Comparison of ENCODE assay signal across 22 mouse cellular contexts in genomic region chr17:84656653-84657421, GRCm38 (mm10). TPM values are rescaled to one million over a fixed set of nuclear protein-coding genes. Genes with fewer than 3 reads are reported as not detected.
DNase-seq lines count a peak whose midpoint lies in the region; ATAC-seq and TF ChIP-seq lines count a peak whose summit lies in the region.
"Had no signal": no experiment of that assay in that cellular context is flagged by ENCODE, and none has a peak within 500 bp of the region (broad histone marks: within the 10 kb centered on the region; RNA-seq: fewer than 3 reads in every experiment).

No protein-coding gene starts in this region.

- H3K9ac ChIP-seq in kidney, embryonic 16.5 days (replicated peaks; ENCODE audit: low read length), result no peak overlapping the region
- H3K9ac ChIP-seq in hindbrain, embryonic 12.5 days, result no peak overlapping the region
- no peak overlapping the region for H3K9ac ChIP-seq in midbrain, postnatal 0 days (replicated peaks; ENCODE audit: low read length, poor library complexity, severe bottlenecking)
- H3K9ac ChIP-seq: limb, embryonic 15.5 days had no signal

- no peak overlapping the region for H3K4me3 ChIP-seq in kidney, embryonic 16.5 days (ENCODE audit: low read length)
- no peak overlapping the region for H3K4me3 ChIP-seq in embryonic facial prominence, embryonic 10.5 days
- no peak overlapping the region for H3K4me3 ChIP-seq in hindbrain, embryonic 12.5 days
- H3K4me3 ChIP-seq in midbrain, postnatal 0 days (ENCODE audit: low read depth, low read length), result no peak overlapping the region
- H3K4me3 ChIP-seq: layer of hippocampus, adult 2 months; limb, embryonic 15.5 days had no signal

- H3K4me2 ChIP-seq in kidney, embryonic 16.5 days (replicated peaks; ENCODE audit: low read depth, low read length), result no peak overlapping the region
- H3K4me2 ChIP-seq in hindbrain, embryonic 12.5 days (replicated peaks), result no peak overlapping the region
- no peak overlapping the region for H3K4me2 ChIP-seq in midbrain, postnatal 0 days (ENCODE audit: low read depth, low read length, poor library complexity, severe bottlenecking)
- H3K4me2 ChIP-seq: limb, embryonic 15.5 days had no signal

- no peak overlapping the region for H3K27ac ChIP-seq in kidney, embryonic 16.5 days (ENCODE audit: low read length)
- H3K27ac ChIP-seq in embryonic facial prominence, embryonic 10.5 days (replicated peaks), result peak overlapping the region; percentile 59; the same call in 1 of the 2 replicates
- peak overlapping the region; percentile 70 for H3K27ac ChIP-seq in hindbrain, embryonic 12.5 days
- peak overlapping the region; percentile 64 for H3K27ac ChIP-seq in midbrain, postnatal 0 days (ENCODE audit: low read depth, low read length)
- H3K27ac ChIP-seq: layer of hippocampus, adult 2 months had no signal

- DNase-seq in kidney, adult 18-20 months, result no peak
- DNase-seq in embryonic facial prominence, embryonic 10.5 days (ENCODE audit: low spot score), result no peak
- DNase-seq in midbrain, postnatal 0 days (ENCODE audit: low spot score), result peak; percentile 73
- DNase-seq in cerebellum, postnatal 36 days, result no peak
- DNase-seq: adrenal gland, postnatal 36 days; cerebellum, adult 11 months; heart, postnatal 10 days; lung, adult 18-20 months; right cerebral cortex, postnatal 25 days had no signal

- H3K9me3 ChIP-seq in kidney, embryonic 16.5 days (ENCODE audit: low read length), result no peaks in the 10 kb centered on the region
- no peaks in the 10 kb centered on the region for H3K9me3 ChIP-seq in embryonic facial prominence, embryonic 10.5 days
- no peaks in the 10 kb centered on the region for H3K9me3 ChIP-seq in hindbrain, embryonic 12.5 days (replicated peaks)
- no peaks in the 10 kb centered on the region for H3K9me3 ChIP-seq in midbrain, postnatal 0 days (ENCODE audit: low read length)
- H3K9me3 ChIP-seq: G1E; limb, embryonic 15.5 days had no signal

- 26% methylated on average over 18 of the region's 19 CpGs for WGBS in kidney, embryonic 16.5 days
- WGBS in embryonic facial prominence, embryonic 10.5 days, result 82% methylated on average over 19 of the region's 19 CpGs
- 46% methylated on average over 19 of the region's 19 CpGs for WGBS in hindbrain, embryonic 12.5 days
- 37% methylated on average over 19 of the region's 19 CpGs for WGBS in midbrain, postnatal 0 days

- peak; percentile 41; the same call in 1 of the 2 replicates for ATAC-seq in kidney, embryonic 16.5 days (ENCODE audit: low FRiP score, low TSS enrichment)
- peak; percentile 64 for ATAC-seq in hindbrain, embryonic 12.5 days (ENCODE audit: low FRiP score)
- ATAC-seq in midbrain, postnatal 0 days (ENCODE audit: low FRiP score), result peak; percentile 68
- ATAC-seq in erythroblast, adult 5-6 weeks (replicated peaks; ENCODE audit: low FRiP score, poor library complexity, severe bottlenecking), result no peak
- no peak for ATAC-seq in erythroid progenitor cell, adult 5-6 weeks (replicated peaks; ENCODE audit: low FRiP score, poor library complexity, severe bottlenecking)
- ATAC-seq: intestine, postnatal 0 days had no signal

- peaks cover 20% of the 10 kb centered on the region; the same call in 1 of the 2 replicates for H3K4me1 ChIP-seq in kidney, embryonic 16.5 days (ENCODE audit: insufficient read depth, low read length)
- H3K4me1 ChIP-seq in embryonic facial prominence, embryonic 10.5 days, result peaks cover 39% of the 10 kb centered on the region
- H3K4me1 ChIP-seq in hindbrain, embryonic 12.5 days, result peaks cover 32% of the 10 kb centered on the region
- H3K4me1 ChIP-seq in midbrain, postnatal 0 days (ENCODE audit: insufficient read depth, low read length), result peaks cover 5% of the 10 kb centered on the region; the same call in 1 of the 2 replicates

- no peak for TF ChIP-seq CTCF in midbrain, postnatal 0 days (IDR thresholded peaks at IDR 0.05)

- H3K36me3 ChIP-seq in kidney, embryonic 16.5 days (ENCODE audit: insufficient read depth, low read length), result no peaks in the 10 kb centered on the region; the same call in none of the 2 replicates
- 0 out of 2 replicates have a peak, but pooled peaks cover 3% of the 10 kb centered on the region for H3K36me3 ChIP-seq in embryonic facial prominence, embryonic 10.5 days (replicated peaks)
- no peaks in the 10 kb centered on the region for H3K36me3 ChIP-seq in hindbrain, embryonic 12.5 days
- no peaks in the 10 kb centered on the region; the same call in 1 of the 2 replicates for H3K36me3 ChIP-seq in midbrain, postnatal 0 days (ENCODE audit: insufficient read depth, low read length)
- H3K36me3 ChIP-seq: G1E had no signal

- no peaks in the 10 kb centered on the region for H3K27me3 ChIP-seq in kidney, embryonic 16.5 days (ENCODE audit: insufficient read depth, low read length)
- H3K27me3 ChIP-seq in embryonic facial prominence, embryonic 10.5 days (replicated peaks; ENCODE audit: low read depth, poor library complexity, severe bottlenecking), result no peaks in the 10 kb centered on the region
- H3K27me3 ChIP-seq in hindbrain, embryonic 12.5 days, result no peaks in the 10 kb centered on the region
- H3K27me3 ChIP-seq in midbrain, postnatal 0 days (ENCODE audit: insufficient read depth, low read length), result no peaks in the 10 kb centered on the region
- H3K27me3 ChIP-seq: limb, embryonic 15.5 days had no signal

RNA-seq across cellular contexts. Expression of gene Abcg8, which starts 19.3 kb away (rescaled TPM):
- 0.25 and 0.30 TPM in 2 replicates for polyA plus RNA-seq in kidney, embryonic 16.5 days (2015; fragmentation: Nextera tagmentation; extraction: Ambion mirVana)
- 0.10 and 0.15 TPM in 2 replicates for polyA plus RNA-seq in embryonic facial prominence, embryonic 10.5 days (2016; fragmentation: Nextera tagmentation; extraction: Ambion mirVana)
- polyA plus RNA-seq in hindbrain, embryonic 12.5 days (2016; fragmentation: Nextera tagmentation; extraction: Ambion mirVana), result 0.12 and 0.22 TPM in 2 replicates
- total RNA-seq in midbrain, postnatal 0 days (2014; rRNA removed), result not detected in 2 replicates
- polyA plus RNA-seq in midbrain, postnatal 0 days (2015; fragmentation: Nextera tagmentation; extraction: Ambion mirVana), result 0.06 TPM in 1 of 2 replicates, not detected in the other
- not detected in 2 replicates for total RNA-seq in erythroblast, adult 5-6 weeks (2015; ENCODE audit: low replicate concordance)
- total RNA-seq in erythroblast, adult 5-6 weeks (2017; ENCODE audit: low replicate concordance), result not detected in 2 replicates
- total RNA-seq in erythroid progenitor cell, adult 5-6 weeks (2015; ENCODE audit: low replicate concordance), result not detected in 2 replicates
- total RNA-seq in erythroid progenitor cell, adult 5-6 weeks (2017; ENCODE audit: low replicate concordance), result not detected in 2 replicates
- total RNA-seq: adrenal gland, postnatal 36 days; heart, postnatal 10 days; layer of hippocampus, adult 2 months; neutrophil, adult 5-6 weeks had no signal
- polyA plus RNA-seq: C2C12; cortical plate, adult 2 months; G1E had no signal

RNA-seq across cellular contexts. Expression of gene Abcg5, which starts 26.0 kb away (rescaled TPM):
- polyA plus RNA-seq in kidney, embryonic 16.5 days (2015; fragmentation: Nextera tagmentation; extraction: Ambion mirVana), result 3.7 TPM in 2 replicates
- polyA plus RNA-seq in embryonic facial prominence, embryonic 10.5 days (2016; fragmentation: Nextera tagmentation; extraction: Ambion mirVana), result 1.3 and 1.6 TPM in 2 replicates
- 3.8 and 5.8 TPM in 2 replicates for polyA plus RNA-seq in hindbrain, embryonic 12.5 days (2016; fragmentation: Nextera tagmentation; extraction: Ambion mirVana)
- total RNA-seq in midbrain, postnatal 0 days (2014; rRNA removed), result 2.9 and 3.0 TPM in 2 replicates
- 1.2 and 1.3 TPM in 2 replicates for polyA plus RNA-seq in midbrain, postnatal 0 days (2015; fragmentation: Nextera tagmentation; extraction: Ambion mirVana)
- total RNA-seq in erythroblast, adult 5-6 weeks (2015; ENCODE audit: low replicate concordance), result not detected in 2 replicates
- not detected in 2 replicates for total RNA-seq in erythroblast, adult 5-6 weeks (2017; ENCODE audit: low replicate concordance)
- not detected in 2 replicates for total RNA-seq in erythroid progenitor cell, adult 5-6 weeks (2015; ENCODE audit: low replicate concordance)
- not detected in 2 replicates for total RNA-seq in erythroid progenitor cell, adult 5-6 weeks (2017; ENCODE audit: low replicate concordance)
- total RNA-seq: adrenal gland, postnatal 36 days; gastrocnemius, adult 8-10 months; heart, adult 8-10 months; heart, postnatal 10 days; layer of hippocampus, adult 2 months; neutrophil, adult 5-6 weeks had no signal
- polyA plus RNA-seq: C2C12, G1E had no signal

RNA-seq across cellular contexts. Expression of gene Dync2li1, which starts 30.5 kb away (rescaled TPM):
- 54.9 and 56.9 TPM in 2 replicates for polyA plus RNA-seq in kidney, embryonic 16.5 days (2015; fragmentation: Nextera tagmentation; extraction: Ambion mirVana)
- 29.4 and 34.6 TPM in 2 replicates for polyA plus RNA-seq in embryonic facial prominence, embryonic 10.5 days (2016; fragmentation: Nextera tagmentation; extraction: Ambion mirVana)
- polyA plus RNA-seq in hindbrain, embryonic 12.5 days (2016; fragmentation: Nextera tagmentation; extraction: Ambion mirVana), result 34.9 and 37.7 TPM in 2 replicates
- 18.3 and 19.6 TPM in 2 replicates for total RNA-seq in midbrain, postnatal 0 days (2014; rRNA removed)
- 36.1 and 37.7 TPM in 2 replicates for polyA plus RNA-seq in midbrain, postnatal 0 days (2015; fragmentation: Nextera tagmentation; extraction: Ambion mirVana)
- total RNA-seq in erythroblast, adult 5-6 weeks (2015; ENCODE audit: low replicate concordance), result 1.5 TPM in 1 of 2 replicates, not detected in the other
- total RNA-seq in erythroblast, adult 5-6 weeks (2017; ENCODE audit: low replicate concordance), result 2.1 and 3.1 TPM in 2 replicates
- not detected in 2 replicates for total RNA-seq in erythroid progenitor cell, adult 5-6 weeks (2015; ENCODE audit: low replicate concordance)
- total RNA-seq in erythroid progenitor cell, adult 5-6 weeks (2017; ENCODE audit: low replicate concordance), result not detected in 2 replicates
- total RNA-seq: G1E had no signal
- polyA plus RNA-seq: G1E had no signal

Comparison
In these comparisons a context has a peak if more than half of its experiments do, and no peak if none do; other contexts are left out.
1. ATAC-seq: peak in kidney, embryonic 16.5 days (single experiment), hindbrain, embryonic 12.5 days (single experiment) and midbrain, postnatal 0 days (single experiment); none in erythroblast, adult 5-6 weeks (single experiment) and erythroid progenitor cell, adult 5-6 weeks (single experiment).